Mouse (Mus musculus): ENCODE measurements around the gene Ccdc163. TPM values are rescaled to one million over a fixed set of nuclear protein-coding genes. Genes with fewer than 3 reads are reported as not detected.
"Not testable (repeated sequence)": the region's sequence is repeated elsewhere in the genome, so short reads cannot be mapped to it uniquely, and the experiment has no call there.

Ccdc163 gene
- 23.8 and 31.4 TPM in 2 replicates for polyA plus RNA-seq (2014; fragmentation: Nextera tagmentation; extraction: Ambion mirVana)

GRCm38 (mm10) chr4:116708201-116708764 is at the start of gene Ccdc163, which contains the start of gene Mmachc:
Gene Ccdc163 (plus strand): TSS chr4:116708509.
Gene Mmachc (minus strand): TSS chr4:116708406.
- under 1% methylated on average over 29 of the region's 29 CpGs for WGBS
- Histone ChIP-seq H3K27me3 (ENCODE audit: control insufficient read depth, insufficient read depth, low read length) (no peaks in the 10 kb centered on the region), H3K27ac (ENCODE audit: low read depth, low read length) (no peak within 1 kb of the TSS), H3K4me1 (ENCODE audit: control insufficient read depth, insufficient read depth, low read length) (peaks cover 3% of the 10 kb centered on the region), H3K9ac (ENCODE audit: low read length) (peak within 1 kb of the TSS; percentile 62), H3K4me3 (ENCODE audit: low read depth, low read length) (peak within 1 kb of the TSS; percentile 39), H3K36me3 (ENCODE audit: control insufficient read depth, insufficient read depth, low read length) (peaks cover 2% of the 10 kb centered on the region; the same call in 1 of the 2 replicates), H3K4me2 (ENCODE audit: low read depth) (peak within 1 kb of the TSS; percentile 72), H3K9me3 (ENCODE audit: control insufficient read depth, low read length) (no peaks in the 10 kb centered on the region)
- DNase-seq (ENCODE audit: low spot score) (peak; percentile 91), ATAC-seq (ENCODE audit: insufficient read depth, low FRiP score, low TSS enrichment) (peak; percentile 98)

DNA sequence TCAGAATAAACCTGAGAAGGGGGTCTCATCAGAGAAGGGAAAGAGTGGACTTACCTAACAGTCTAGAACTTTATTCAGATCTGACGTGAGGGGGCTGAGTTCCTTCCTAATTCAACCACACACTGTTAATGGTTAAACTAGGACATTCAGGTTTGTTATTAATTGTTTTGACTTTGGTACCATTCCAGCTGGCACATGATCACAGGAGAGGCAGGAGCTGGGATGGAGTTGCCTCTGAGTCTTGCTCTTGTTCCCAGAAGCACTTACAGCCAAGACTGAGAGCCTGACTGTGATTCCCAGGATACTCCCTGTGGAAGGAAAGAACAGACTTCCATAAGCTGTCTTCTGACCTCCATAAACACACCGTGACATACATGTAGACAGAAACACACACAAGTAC is 48.8 kb upstream of the Ccdc163 start:
- Histone ChIP-seq H3K4me1 (ENCODE audit: control insufficient read depth, insufficient read depth, low read length) (no peaks in the 10 kb centered on the region), H3K27me3 (ENCODE audit: control insufficient read depth, insufficient read depth, low read length) (no peaks in the 10 kb centered on the region), H3K27ac (ENCODE audit: low read depth, low read length) (no peak overlapping the region), H3K4me2 (ENCODE audit: low read depth) (no peak overlapping the region), H3K9ac (ENCODE audit: low read length) (no peak overlapping the region), H3K36me3 (ENCODE audit: control insufficient read depth, insufficient read depth, low read length) (no peaks in the 10 kb centered on the region), H3K4me3 (ENCODE audit: low read depth, low read length) (no peak overlapping the region), H3K9me3 (ENCODE audit: control insufficient read depth, low read length) (no peaks in the 10 kb centered on the region)
- no peak for DNase-seq (ENCODE audit: low spot score)
- no peak for ATAC-seq (ENCODE audit: insufficient read depth, low FRiP score, low TSS enrichment)
- WGBS: 79% methylated on average over 2 of the region's 2 CpGs

DNA sequence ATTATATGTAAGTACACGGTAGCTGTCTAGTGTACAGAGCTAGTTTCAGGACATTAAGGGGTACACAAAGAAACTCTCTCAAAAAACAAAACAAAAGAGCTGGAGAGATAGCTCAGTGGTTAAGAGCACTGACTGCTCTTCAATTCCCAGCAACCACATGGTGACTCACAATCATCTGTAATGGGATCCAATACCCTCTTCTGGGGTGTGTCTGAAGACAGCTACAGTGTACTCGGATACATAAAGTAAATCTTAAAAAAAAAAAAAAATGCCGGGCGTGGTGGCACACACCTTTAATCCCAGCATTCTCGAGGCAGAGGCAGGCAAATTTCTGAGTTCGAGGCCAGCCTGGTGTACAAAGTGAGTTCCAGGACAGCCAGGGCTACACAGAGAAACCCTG is 48.4 kb upstream of the Ccdc163 start:
- WGBS: 90% methylated on average over 6 of the region's 6 CpGs
- H3K4me1 ChIP-seq (ENCODE audit: control insufficient read depth, insufficient read depth, low read length); H3K27me3 ChIP-seq (ENCODE audit: control insufficient read depth, insufficient read depth, low read length); H3K27ac ChIP-seq (ENCODE audit: low read depth, low read length); DNase-seq (ENCODE audit: low spot score); H3K4me3 ChIP-seq (ENCODE audit: low read depth, low read length); H3K9ac ChIP-seq (ENCODE audit: low read length); H3K4me2 ChIP-seq (ENCODE audit: low read depth); H3K36me3 ChIP-seq (ENCODE audit: control insufficient read depth, insufficient read depth, low read length); H3K9me3 ChIP-seq (ENCODE audit: control insufficient read depth, low read length); ATAC-seq (ENCODE audit: insufficient read depth, low FRiP score, low TSS enrichment): not testable (repeated sequence)

- Histone ChIP-seq H3K36me3 (ENCODE audit: control insufficient read depth, insufficient read depth, low read length) (no peaks in the 10 kb centered on the region), H3K4me2 (ENCODE audit: low read depth) (no peak overlapping the region), H3K4me3 (ENCODE audit: low read depth, low read length) (no peak overlapping the region), H3K27me3 (ENCODE audit: control insufficient read depth, insufficient read depth, low read length) (no peaks in the 10 kb centered on the region), H3K27ac (ENCODE audit: low read depth, low read length) (no peak overlapping the region), H3K4me1 (ENCODE audit: control insufficient read depth, insufficient read depth, low read length) (no peaks in the 10 kb centered on the region), H3K9me3 (ENCODE audit: control insufficient read depth, low read length) (no peaks in the 10 kb centered on the region), H3K9ac (ENCODE audit: low read length) (no peak overlapping the region)
- WGBS: 82% methylated on average over 6 of the region's 6 CpGs
- DNase-seq (ENCODE audit: low spot score) (no peak), ATAC-seq (ENCODE audit: insufficient read depth, low FRiP score, low TSS enrichment) (no peak)
Measured at GRCm38 (mm10) chr4:116660829-116661228, 47.5 kb upstream of the Ccdc163 start.

DNA sequence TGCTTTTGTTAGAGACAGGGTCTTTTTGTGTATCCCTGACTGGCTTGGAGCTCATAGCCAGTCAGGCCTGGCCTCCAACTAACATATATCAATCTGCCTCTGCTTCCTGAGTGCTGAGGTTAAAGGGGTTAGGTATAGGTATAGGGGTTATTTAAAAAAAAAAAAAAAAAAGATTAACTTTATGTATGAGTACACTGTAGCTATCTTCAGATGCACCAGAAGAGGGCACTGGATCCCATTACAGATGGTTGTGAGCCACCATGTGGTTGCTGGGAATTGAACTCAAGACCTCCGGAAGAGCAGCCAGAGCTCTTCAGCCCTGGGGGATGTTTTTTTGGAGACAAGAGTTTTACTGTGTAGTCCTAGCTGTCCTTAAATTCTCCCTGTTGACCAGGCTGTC is 46.3 kb upstream of the Ccdc163 start:
- Histone ChIP-seq H3K9ac (ENCODE audit: low read length) (no peak overlapping the region), H3K4me1 (ENCODE audit: control insufficient read depth, insufficient read depth, low read length) (no peaks in the 10 kb centered on the region), H3K4me2 (ENCODE audit: low read depth) (no peak overlapping the region), H3K27me3 (ENCODE audit: control insufficient read depth, insufficient read depth, low read length) (no peaks in the 10 kb centered on the region), H3K4me3 (ENCODE audit: low read depth, low read length) (no peak overlapping the region), H3K27ac (ENCODE audit: low read depth, low read length) (no peak overlapping the region), H3K36me3 (ENCODE audit: control insufficient read depth, insufficient read depth, low read length) (no peaks in the 10 kb centered on the region), H3K9me3 (ENCODE audit: control insufficient read depth, low read length) (no peaks in the 10 kb centered on the region)
- WGBS: 83% methylated on average over 1 of the region's 1 CpGs
- no peak for DNase-seq (ENCODE audit: low spot score)
- no peak for ATAC-seq (ENCODE audit: insufficient read depth, low FRiP score, low TSS enrichment)

DNA sequence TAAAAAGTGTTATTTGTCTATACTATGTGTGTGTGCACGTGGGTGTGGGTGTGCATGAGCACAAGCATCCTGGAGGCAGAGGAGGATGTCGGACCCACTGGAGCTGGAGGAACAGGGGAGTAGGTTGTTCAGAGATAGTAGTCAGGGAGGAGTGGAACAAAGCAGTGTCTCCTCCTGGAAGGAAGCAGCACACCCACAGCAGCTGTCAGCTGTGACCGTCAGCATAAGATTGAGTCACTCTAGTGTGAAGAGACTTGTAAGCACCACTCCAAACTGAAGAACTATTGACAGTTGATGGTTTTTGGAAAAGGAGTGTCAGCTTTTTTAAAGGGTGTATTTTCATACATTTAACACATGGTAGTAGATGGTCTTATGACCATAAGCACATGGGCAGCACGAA is 41.7 kb upstream of the Ccdc163 start:
- H3K4me1 ChIP-seq (ENCODE audit: control insufficient read depth, insufficient read depth, low read length): no peaks in the 10 kb centered on the region
- no peak for ATAC-seq (ENCODE audit: insufficient read depth, low FRiP score, low TSS enrichment)
- no peak for DNase-seq (ENCODE audit: low spot score)
- no peak overlapping the region for H3K9ac ChIP-seq (ENCODE audit: low read length)
- no peaks in the 10 kb centered on the region for H3K36me3 ChIP-seq (ENCODE audit: control insufficient read depth, insufficient read depth, low read length)
- 76% methylated on average over 4 of the region's 4 CpGs for WGBS
- no peak overlapping the region for H3K4me3 ChIP-seq (ENCODE audit: low read depth, low read length)
- no peak overlapping the region for H3K4me2 ChIP-seq (ENCODE audit: low read depth)
- no peaks in the 10 kb centered on the region for H3K9me3 ChIP-seq (ENCODE audit: control insufficient read depth, low read length)
- H3K27ac ChIP-seq (ENCODE audit: low read depth, low read length): no peak overlapping the region
- H3K27me3 ChIP-seq (ENCODE audit: control insufficient read depth, insufficient read depth, low read length): no peaks in the 10 kb centered on the region

DNA sequence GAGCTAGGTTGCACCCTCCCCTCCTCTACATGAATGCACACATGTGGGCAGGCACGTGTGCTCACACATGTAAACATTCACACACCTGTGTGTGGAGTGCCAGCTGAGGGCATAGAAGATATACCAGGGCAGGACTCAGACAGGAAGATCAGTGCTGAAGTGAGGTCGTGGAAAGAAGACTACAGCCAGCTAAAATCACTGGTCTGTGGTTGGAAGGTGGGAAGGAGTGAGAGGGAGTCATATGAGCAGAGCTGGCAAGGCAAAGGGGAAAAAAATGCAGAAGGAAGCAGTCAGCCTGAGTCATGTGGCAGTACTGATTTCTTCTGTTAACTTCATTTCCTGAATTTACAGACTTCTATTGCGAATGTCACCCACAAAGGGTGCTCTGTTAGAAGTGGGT is 40.2 kb upstream of the Ccdc163 start:
- H3K27ac ChIP-seq (ENCODE audit: low read depth, low read length): no peak overlapping the region
- no peaks in the 10 kb centered on the region for H3K9me3 ChIP-seq (ENCODE audit: control insufficient read depth, low read length)
- H3K36me3 ChIP-seq (ENCODE audit: control insufficient read depth, insufficient read depth, low read length): no peaks in the 10 kb centered on the region
- no peak overlapping the region for H3K9ac ChIP-seq (ENCODE audit: low read length)
- 72% methylated on average over 3 of the region's 3 CpGs for WGBS
- no peak overlapping the region for H3K4me3 ChIP-seq (ENCODE audit: low read depth, low read length)
- H3K4me1 ChIP-seq (ENCODE audit: control insufficient read depth, insufficient read depth, low read length): no peaks in the 10 kb centered on the region
- no peaks in the 10 kb centered on the region for H3K27me3 ChIP-seq (ENCODE audit: control insufficient read depth, insufficient read depth, low read length)
- no peak for ATAC-seq (ENCODE audit: insufficient read depth, low FRiP score, low TSS enrichment)
- no peak overlapping the region for H3K4me2 ChIP-seq (ENCODE audit: low read depth)
- no peak for DNase-seq (ENCODE audit: low spot score)

GRCm38 (mm10) chr4:116669291-116669690 is 39.0 kb upstream of the Ccdc163 start:
- H3K4me3 ChIP-seq (ENCODE audit: low read depth, low read length): no peak overlapping the region
- no peak overlapping the region for H3K27ac ChIP-seq (ENCODE audit: low read depth, low read length)
- 62% methylated on average over 2 of the region's 2 CpGs for WGBS
- H3K4me2 ChIP-seq (ENCODE audit: low read depth): no peak overlapping the region
- DNase-seq (ENCODE audit: low spot score): no peak
- no peak overlapping the region for H3K9ac ChIP-seq (ENCODE audit: low read length)
- no peaks in the 10 kb centered on the region for H3K27me3 ChIP-seq (ENCODE audit: control insufficient read depth, insufficient read depth, low read length)
- no peaks in the 10 kb centered on the region for H3K9me3 ChIP-seq (ENCODE audit: control insufficient read depth, low read length)
- H3K4me1 ChIP-seq (ENCODE audit: control insufficient read depth, insufficient read depth, low read length): no peaks in the 10 kb centered on the region
- ATAC-seq (ENCODE audit: insufficient read depth, low FRiP score, low TSS enrichment): no peak
- no peaks in the 10 kb centered on the region for H3K36me3 ChIP-seq (ENCODE audit: control insufficient read depth, insufficient read depth, low read length)

DNA sequence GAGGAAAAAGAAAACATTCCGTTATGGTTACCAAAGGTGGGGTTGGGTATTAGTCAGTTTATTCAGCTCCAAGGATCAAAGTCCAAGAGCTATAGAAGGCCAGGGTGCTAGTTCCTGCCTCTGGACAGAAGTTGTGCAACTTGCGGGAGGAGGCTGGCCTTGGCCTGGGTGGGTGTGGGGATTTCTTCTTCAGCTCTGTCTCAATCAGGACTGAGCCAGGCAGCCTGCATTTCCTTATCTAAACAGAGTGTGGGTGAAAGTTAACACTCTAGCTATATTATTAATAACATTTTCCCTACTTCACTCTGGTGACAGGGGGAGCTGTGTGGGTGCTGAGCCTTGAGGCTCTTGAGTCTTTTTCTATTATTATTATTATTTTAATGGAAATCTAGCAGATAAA is 35.5 kb upstream of the Ccdc163 start:
- DNase-seq (ENCODE audit: low spot score): no peak
- Histone ChIP-seq H3K4me2 (ENCODE audit: low read depth) (no peak overlapping the region), H3K9me3 (ENCODE audit: control insufficient read depth, low read length) (no peaks in the 10 kb centered on the region), H3K4me1 (ENCODE audit: control insufficient read depth, insufficient read depth, low read length) (no peaks in the 10 kb centered on the region), H3K36me3 (ENCODE audit: control insufficient read depth, insufficient read depth, low read length) (no peaks in the 10 kb centered on the region), H3K9ac (ENCODE audit: low read length) (no peak overlapping the region), H3K27me3 (ENCODE audit: control insufficient read depth, insufficient read depth, low read length) (no peaks in the 10 kb centered on the region), H3K4me3 (ENCODE audit: low read depth, low read length) (no peak overlapping the region), H3K27ac (ENCODE audit: low read depth, low read length) (no peak overlapping the region)
- no peak for ATAC-seq (ENCODE audit: insufficient read depth, low FRiP score, low TSS enrichment)
- 68% methylated on average over 2 of the region's 2 CpGs for WGBS
